Mouse (Mus musculus) ZHBTc4 (cell line): ENCODE results near the gene Nkx2-1.
"Not testable (repeated sequence)": the region's sequence is repeated elsewhere in the genome, so short reads cannot be mapped to it uniquely, and the experiment has no call there.

Source experiments
- DNase-seq: peaks from one replicate; pipeline ENCODE4 v3.0.0-alpha.2; 2011; ENCODE audit warnings: low read depth, low spot score

Nkx2-1 gene

GRCm38 (mm10) chr12:56536884-56537265 is at the start of gene Nkx2-1:
Gene Nkx2-1 (minus strand): TSS chr12:56536908.
- DNase-seq: peak; percentile 26

- DNase-seq: peak; percentile 86
Measured at GRCm38 (mm10) chr12:56541068-56541467, 4.4 kb upstream of the Nkx2-1 start.

- DNase-seq: no peak
Measured at GRCm38 (mm10) chr12:56540591-56540990, 3.9 kb upstream of the Nkx2-1 start.

GRCm38 (mm10) chr12:56538601-56539000 is 1.9 kb upstream of the Nkx2-1 start:
- no peak for DNase-seq

- DNase-seq: no peak
Measured at GRCm38 (mm10) chr12:56537931-56538330, 1.2 kb upstream of the Nkx2-1 start.

- peak; percentile 28 for DNase-seq
Measured at GRCm38 (mm10) chr12:56537342-56537741, 634 bp upstream of the Nkx2-1 start.

- DNase-seq: peak; percentile 50
Measured at GRCm38 (mm10) chr12:56536174-56536883, 379 bp downstream of the Nkx2-1 start.

- peak; percentile 67 for DNase-seq
Measured at GRCm38 (mm10) chr12:56535411-56536173, 1.1 kb downstream of the Nkx2-1 start.

- DNase-seq: peak; percentile 62
Measured at GRCm38 (mm10) chr12:56534651-56535326, 1.9 kb downstream of the Nkx2-1 start.

GRCm38 (mm10) chr12:56534311-56534650 is 2.4 kb downstream of the Nkx2-1 start:
- no peak for DNase-seq

- DNase-seq: peak; percentile 71
Measured at GRCm38 (mm10) chr12:56533501-56534310, 3.0 kb downstream of the Nkx2-1 start.

GRCm38 (mm10) chr12:56532986-56533495 is 3.7 kb downstream of the Nkx2-1 start:
- peak; percentile 71 for DNase-seq

- DNase-seq: no peak
Measured at GRCm38 (mm10) chr12:56532142-56532541, 4.6 kb downstream of the Nkx2-1 start.

- no peak for DNase-seq
Measured at GRCm38 (mm10) chr12:56531051-56531620, 5.6 kb downstream of the Nkx2-1 start.

- no peak for DNase-seq
Measured at GRCm38 (mm10) chr12:56529931-56530330, 6.8 kb downstream of the Nkx2-1 start.

GRCm38 (mm10) chr12:56528881-56529681 is 7.6 kb downstream of the Nkx2-1 start:
- no peak for DNase-seq

- no peak for DNase-seq
Measured at GRCm38 (mm10) chr12:56528034-56528570, 8.6 kb downstream of the Nkx2-1 start.

- no peak for DNase-seq
Measured at GRCm38 (mm10) chr12:56527071-56527470, 9.6 kb downstream of the Nkx2-1 start.

- not testable (repeated sequence) for DNase-seq
Measured at GRCm38 (mm10) chr12:56525219-56525797, 11.4 kb downstream of the Nkx2-1 start.

- peak; percentile 18 for DNase-seq
Measured at GRCm38 (mm10) chr12:56524201-56524600, 12.5 kb downstream of the Nkx2-1 start.
